In genomic region chr16:5145570-5145969, GRCm38 (mm10) we compare ENCODE assay signal across 8 mouse cellular contexts. TPM values are rescaled to one million over a fixed set of nuclear protein-coding genes. Genes with fewer than 3 reads are reported as not detected.
DNase-seq lines count a peak whose midpoint lies in the region; ATAC-seq lines count a peak whose summit lies in the region.

No protein-coding gene starts in this region.

- H3K9me3 ChIP-seq in limb, embryonic 10.5 days (replicated peaks), result no peaks in the 10 kb centered on the region
- H3K9me3 ChIP-seq in midbrain, embryonic 14.5 days (ENCODE audit: control insufficient read depth, low read length), result no peaks in the 10 kb centered on the region

- H3K4me2 ChIP-seq in midbrain, embryonic 14.5 days (ENCODE audit: low read length), result peak overlapping the region; percentile 72

- ATAC-seq in midbrain, embryonic 14.5 days (ENCODE audit: low FRiP score, low TSS enrichment), result peak; percentile 69; the same call in 1 of the 2 replicates

- H3K4me3 ChIP-seq in limb, embryonic 10.5 days, result peak overlapping the region; percentile 50; the same call in 1 of the 2 replicates
- H3K4me3 ChIP-seq in midbrain, embryonic 14.5 days (replicated peaks; ENCODE audit: low read depth, low read length), result no peak overlapping the region

- peak; percentile 49 for DNase-seq in 3134 (ENCODE audit: extremely low read depth, insufficient read length, low spot score)
- peak; percentile 84 for DNase-seq in R1 (ENCODE audit: low read depth, low spot score)
- peak; percentile 72 to 88 for DNase-seq in cerebellum, postnatal 25 days
- DNase-seq in frontal cortex, postnatal 36 days (ENCODE audit: low spot score in 2 of 2), result peak; percentile 74 to 87
- DNase-seq in kidney, adult 18-20 months, result peak; percentile 74
- DNase-seq in limb, embryonic 10.5 days (ENCODE audit: low spot score), result peak; percentile 74
- peak; percentile 97 for DNase-seq in midbrain, embryonic 14.5 days
- DNase-seq in spleen, postnatal 4 days (ENCODE audit: low spot score in 2 of 2), result peak; percentile 57 to 77

- H3K36me3 ChIP-seq in limb, embryonic 10.5 days, result no peaks in the 10 kb centered on the region
- H3K36me3 ChIP-seq in midbrain, embryonic 14.5 days (ENCODE audit: control insufficient read depth, insufficient read depth, low read length), result no peaks in the 10 kb centered on the region

- WGBS in limb, embryonic 10.5 days, result under 1% methylated on average over 7 of the region's 7 CpGs
- 0% methylated on average over 7 of the region's 7 CpGs for WGBS in midbrain, embryonic 14.5 days

- H3K27me3 ChIP-seq in limb, embryonic 10.5 days (ENCODE audit: low read depth, poor library complexity, severe bottlenecking), result peaks cover 15% of the 10 kb centered on the region
- no peaks in the 10 kb centered on the region; the same call in 1 of the 2 replicates for H3K27me3 ChIP-seq in midbrain, embryonic 14.5 days (ENCODE audit: control insufficient read depth, insufficient read depth, low read length)

- H3K9ac ChIP-seq in midbrain, embryonic 14.5 days (replicated peaks; ENCODE audit: low read length), result no peak overlapping the region

- no peak overlapping the region for H3K27ac ChIP-seq in limb, embryonic 10.5 days
- H3K27ac ChIP-seq in midbrain, embryonic 14.5 days (replicated peaks; ENCODE audit: low read depth, low read length), result no peak overlapping the region

- peaks cover 16% of the 10 kb centered on the region for H3K4me1 ChIP-seq in limb, embryonic 10.5 days
- peaks cover 14% of the 10 kb centered on the region; the same call in 1 of the 2 replicates for H3K4me1 ChIP-seq in midbrain, embryonic 14.5 days (ENCODE audit: control insufficient read depth, insufficient read depth, low read length)

RNA-seq across cellular contexts. Expression of gene Sec14l5, which starts 1.3 kb away (rescaled TPM):
- 0.04 TPM in 1 of 2 replicates, not detected in the other for polyA plus RNA-seq in limb, embryonic 10.5 days (2016; fragmentation: Nextera tagmentation; extraction: Ambion mirVana)
- polyA plus RNA-seq in midbrain, embryonic 14.5 days (2014; fragmentation: Nextera tagmentation; extraction: Ambion mirVana), result 0.54 and 1.0 TPM in 2 replicates

RNA-seq across cellular contexts. Expression of gene Ppl, which starts 13.3 kb away (rescaled TPM):
- polyA plus RNA-seq in limb, embryonic 10.5 days (2016; fragmentation: Nextera tagmentation; extraction: Ambion mirVana), result 2.3 and 3.0 TPM in 2 replicates
- 0.04 and 0.20 TPM in 2 replicates for polyA plus RNA-seq in midbrain, embryonic 14.5 days (2014; fragmentation: Nextera tagmentation; extraction: Ambion mirVana)

RNA-seq across cellular contexts. Expression of gene Nagpa, which starts 58.2 kb away (rescaled TPM):
- 16.9 and 19.5 TPM in 2 replicates for polyA plus RNA-seq in limb, embryonic 10.5 days (2016; fragmentation: Nextera tagmentation; extraction: Ambion mirVana)
- polyA plus RNA-seq in midbrain, embryonic 14.5 days (2014; fragmentation: Nextera tagmentation; extraction: Ambion mirVana), result 8.7 and 9.3 TPM in 2 replicates
